Mouse (Mus musculus): ENCODE data around the gene Sugp1.

GRCm38 (mm10) chr8:70120667-70121066 is 78.1 kb downstream of the Sugp1 start, which contains the start of gene Ncan:
- TF ChIP-seq POLR2A (IDR thresholded peaks at IDR 0.05; ENCODE audit: borderline replicate concordance, control insufficient read depth, low read depth, low read length) (no peak), CTCF (IDR thresholded peaks at IDR 0.05; ENCODE audit: control insufficient read depth, insufficient read depth, low read length) (no peak)
